Mouse (Mus musculus): ENCODE results near the gene Snx9.
A peak's percentile ranks its signal among the peaks of the same experiment; 100 is the strongest.

Gene Snx9

DNA sequence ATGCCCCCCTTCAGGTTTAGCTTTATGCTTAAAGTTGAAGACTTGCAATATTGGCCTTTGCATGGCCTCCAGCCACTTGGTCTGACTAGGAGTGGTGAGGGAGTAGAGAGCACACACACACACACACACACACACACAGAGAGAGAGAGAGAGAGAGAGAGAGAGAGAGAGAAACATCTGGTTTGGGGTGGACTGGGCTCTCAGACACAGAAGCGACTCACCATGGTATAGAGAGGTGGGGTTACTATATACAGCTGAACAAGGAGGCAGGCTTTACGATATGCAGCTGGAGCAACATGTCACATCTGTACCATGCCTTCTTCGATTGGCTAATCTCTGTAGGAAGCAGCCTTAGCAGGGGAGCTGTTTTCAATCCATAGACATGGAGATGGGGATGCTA lies 94.6 kb downstream of the Snx9 start:
- DNase-seq = no peak

GRCm38 (mm10) chr17:5936276-5936675 lies 95.1 kb downstream of the Snx9 start:
- no peak for DNase-seq

DNA sequence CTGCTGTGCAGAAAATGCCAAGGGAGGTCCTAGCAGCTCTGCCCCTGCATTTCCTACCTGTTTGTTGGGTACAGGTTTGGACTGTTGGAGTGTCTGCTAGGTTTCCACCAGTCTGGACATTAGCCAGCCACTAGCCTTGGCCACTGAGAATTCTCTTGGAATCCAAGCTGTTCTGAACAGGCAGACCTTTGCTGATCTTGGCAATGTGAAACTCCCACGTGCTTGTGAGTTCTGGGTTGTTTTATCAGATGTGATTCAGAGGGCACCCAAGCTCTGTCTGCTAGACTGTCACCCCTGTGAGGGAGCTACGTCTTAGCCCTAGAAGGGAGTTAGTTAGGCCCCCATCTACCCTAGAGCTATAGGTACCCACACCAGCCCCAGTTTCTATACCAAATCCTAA lies 96.3 kb downstream of the Snx9 start:
- no peak for DNase-seq

GRCm38 (mm10) chr17:5939871-5940270 lies 98.7 kb downstream of the Snx9 start:
- no peak for DNase-seq

- peak; percentile 74 for DNase-seq
These were observed 99.7 kb downstream of the Snx9 start for GRCm38 (mm10) chr17:5940792-5941191.

DNA sequence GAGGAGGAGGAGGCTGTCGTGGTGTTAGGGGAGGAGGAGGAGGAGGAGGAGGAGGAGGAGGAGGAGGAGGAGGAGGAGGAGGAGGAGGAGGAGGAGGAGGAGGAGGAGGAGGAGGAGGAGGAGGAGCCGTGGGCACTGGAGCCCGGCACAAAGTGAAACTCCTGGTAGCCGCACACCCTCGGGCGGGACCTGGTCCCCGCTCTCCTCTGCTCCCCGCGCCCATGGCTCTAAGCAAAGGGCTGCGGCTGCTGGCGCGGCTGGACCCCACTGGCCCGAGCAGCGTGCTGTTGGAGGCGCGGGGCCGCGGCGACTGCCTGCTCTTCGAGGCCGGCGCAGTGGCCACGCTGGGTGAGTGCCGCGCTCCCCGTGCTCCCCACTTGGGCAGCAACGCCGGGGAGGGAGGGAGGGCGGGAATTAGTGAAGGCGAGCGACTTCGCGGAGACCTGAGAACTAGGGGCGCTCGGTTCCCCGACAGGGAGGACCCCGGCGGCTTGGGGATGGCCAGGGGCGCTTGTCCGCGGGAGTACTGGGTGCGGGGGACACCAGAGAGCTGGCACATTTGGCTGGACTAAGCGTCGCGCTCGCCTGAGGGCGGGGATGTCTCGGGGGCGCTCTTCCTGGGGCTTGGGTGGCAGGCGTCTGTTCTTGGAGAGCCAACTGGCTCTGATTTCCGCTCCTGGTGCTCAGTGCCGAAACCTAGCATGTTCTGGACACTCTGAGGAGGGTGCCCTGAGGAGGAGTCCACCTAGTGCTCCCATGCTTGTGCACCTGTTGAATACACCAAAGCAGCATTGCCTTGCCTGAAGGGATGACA lies 100.3 kb downstream of the Snx9 start, which contains the start of gene Synj2:
Gene Synj2, plus strand, starts transcription at position 51 of the 814 bp plus-strand sequence.
- DNase-seq = peak; percentile 30

DNA sequence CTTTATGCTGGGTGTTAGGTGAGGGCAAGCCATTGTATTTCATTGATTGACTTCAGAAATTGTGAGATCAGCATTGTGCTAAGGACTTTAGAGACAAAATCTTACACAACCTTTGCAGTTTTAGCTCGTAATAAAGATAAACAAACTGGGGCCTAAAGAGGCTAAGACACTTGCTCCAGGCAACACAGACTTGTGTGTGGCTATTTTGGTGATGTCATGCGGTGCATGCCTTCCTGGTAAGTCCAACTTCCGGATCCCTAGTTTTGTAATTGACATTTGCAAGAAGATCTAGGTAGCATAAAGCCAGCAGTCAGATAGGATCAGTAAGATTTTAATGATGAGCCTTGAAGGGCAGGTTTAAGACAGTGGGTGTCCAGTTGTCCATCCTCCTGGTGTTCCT lies 101.0 kb downstream of the Snx9 start:
- DNase-seq = no peak

GRCm38 (mm10) chr17:5943053-5943452 lies 101.9 kb downstream of the Snx9 start:
- no peak for DNase-seq

- DNase-seq = no peak
These were observed 105.9 kb downstream of the Snx9 start for GRCm38 (mm10) chr17:5947039-5947438.

- no peak for DNase-seq
These were observed 111.3 kb downstream of the Snx9 start for GRCm38 (mm10) chr17:5952455-5952854.

GRCm38 (mm10) chr17:5956350-5957000 lies 115.3 kb downstream of the Snx9 start:
- DNase-seq = no peak

GRCm38 (mm10) chr17:5957097-5957496 lies 116.0 kb downstream of the Snx9 start:
- DNase-seq = no peak

DNA sequence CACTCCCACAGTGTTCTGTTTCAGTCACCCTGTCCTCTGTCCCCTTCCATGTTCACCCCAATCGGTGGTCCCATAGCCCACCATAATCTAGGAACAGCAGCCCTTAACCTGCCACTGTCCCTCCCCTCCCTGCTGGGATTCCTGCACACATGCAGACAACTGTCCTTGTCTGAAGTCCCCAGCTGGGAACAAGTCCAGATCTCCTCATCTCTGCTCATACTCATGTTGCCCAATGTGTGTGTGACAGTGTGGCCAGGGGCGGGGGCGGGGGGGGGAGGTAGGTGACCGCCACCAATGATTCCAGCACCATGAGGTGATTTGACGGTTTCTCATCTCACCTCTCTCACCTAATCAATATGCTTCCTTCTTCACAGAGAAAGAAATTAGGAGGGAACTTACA lies 117.1 kb downstream of the Snx9 start:
- no peak for DNase-seq

- DNase-seq = no peak
These were observed 117.5 kb downstream of the Snx9 start for GRCm38 (mm10) chr17:5958636-5959035.

DNA sequence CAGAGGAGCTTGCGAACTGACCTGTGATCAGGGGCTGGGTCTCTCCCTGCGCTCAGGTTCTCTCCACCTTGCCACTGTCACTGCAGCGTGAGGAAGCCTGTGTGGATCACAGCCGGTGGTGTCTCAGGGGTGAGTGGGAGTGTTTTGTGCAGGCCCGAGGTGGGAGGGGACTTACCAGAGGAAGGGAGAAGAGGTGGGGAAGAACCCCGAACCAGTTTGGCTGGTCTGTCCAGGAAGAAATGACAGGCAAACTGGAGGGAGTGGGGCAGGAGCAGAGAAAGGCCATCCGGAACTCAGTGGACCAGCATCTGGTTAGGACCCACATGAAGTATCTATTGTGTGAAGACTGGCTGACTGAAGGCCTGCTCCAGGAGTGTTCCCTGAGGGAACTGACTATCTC lies 118.0 kb downstream of the Snx9 start:
- DNase-seq = no peak

- no peak for DNase-seq
These were observed 118.7 kb downstream of the Snx9 start for GRCm38 (mm10) chr17:5959802-5960201.

DNA sequence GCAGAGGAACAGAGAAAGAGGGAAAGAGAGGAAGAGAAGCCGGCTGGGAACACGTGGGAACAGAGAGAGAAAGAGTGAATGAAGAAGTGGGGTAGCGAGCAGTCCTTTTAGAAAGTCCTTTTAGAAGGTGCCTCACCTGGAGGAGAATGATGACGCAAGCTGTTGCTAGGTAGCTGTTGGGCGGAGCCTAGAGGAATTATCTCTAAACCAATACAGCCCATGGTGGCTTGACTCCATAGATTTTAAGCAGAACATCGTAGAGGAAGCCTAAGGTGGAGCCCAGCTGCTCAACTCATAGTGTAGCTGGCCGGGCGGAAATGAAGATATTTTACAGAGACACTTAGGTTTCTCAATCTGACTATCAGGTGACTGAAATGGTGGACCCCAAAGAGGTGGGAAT lies 122.6 kb downstream of the Snx9 start:
- no peak for DNase-seq

DNA sequence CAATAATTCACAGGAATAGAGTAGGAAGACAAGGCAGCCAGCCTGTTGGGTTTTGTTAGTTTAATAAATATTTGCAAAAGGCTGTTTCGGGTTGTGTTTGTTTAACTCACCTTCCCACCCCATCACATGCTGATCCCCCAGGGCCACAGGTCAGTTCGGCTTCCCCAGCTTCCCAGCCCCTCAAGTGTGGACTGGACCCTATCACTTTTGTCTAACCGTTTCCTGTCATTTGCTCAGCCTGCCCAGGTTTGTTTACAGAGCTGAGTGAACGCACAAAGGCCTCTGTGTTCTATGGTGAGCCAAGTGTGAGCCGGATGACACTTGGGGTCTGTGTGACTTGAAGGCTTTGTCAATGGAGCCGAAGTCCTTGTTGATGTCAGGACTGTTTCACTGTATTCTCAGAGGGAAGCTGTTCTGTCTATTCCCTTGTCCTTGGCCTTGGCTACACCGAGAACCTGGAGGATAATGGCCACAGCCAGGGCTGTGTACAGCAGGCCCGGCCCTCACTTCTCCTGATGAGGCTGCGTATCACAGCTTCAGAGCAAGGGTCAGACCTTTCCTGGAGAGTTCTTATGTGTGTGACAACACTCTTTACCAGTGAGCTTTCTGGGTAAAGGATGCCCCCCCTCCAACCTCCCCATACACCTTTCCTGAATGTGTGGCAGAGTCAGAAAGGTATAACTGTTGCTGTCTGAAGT lies 124.1 kb downstream of the Snx9 start:
- DNase-seq = no peak

GRCm38 (mm10) chr17:5966706-5967105 lies 125.6 kb downstream of the Snx9 start:
- DNase-seq = no peak

GRCm38 (mm10) chr17:5968562-5968961 lies 127.4 kb downstream of the Snx9 start:
- DNase-seq = no peak

- DNase-seq = no peak
These were observed 128.1 kb downstream of the Snx9 start for GRCm38 (mm10) chr17:5969246-5969645.

DNA sequence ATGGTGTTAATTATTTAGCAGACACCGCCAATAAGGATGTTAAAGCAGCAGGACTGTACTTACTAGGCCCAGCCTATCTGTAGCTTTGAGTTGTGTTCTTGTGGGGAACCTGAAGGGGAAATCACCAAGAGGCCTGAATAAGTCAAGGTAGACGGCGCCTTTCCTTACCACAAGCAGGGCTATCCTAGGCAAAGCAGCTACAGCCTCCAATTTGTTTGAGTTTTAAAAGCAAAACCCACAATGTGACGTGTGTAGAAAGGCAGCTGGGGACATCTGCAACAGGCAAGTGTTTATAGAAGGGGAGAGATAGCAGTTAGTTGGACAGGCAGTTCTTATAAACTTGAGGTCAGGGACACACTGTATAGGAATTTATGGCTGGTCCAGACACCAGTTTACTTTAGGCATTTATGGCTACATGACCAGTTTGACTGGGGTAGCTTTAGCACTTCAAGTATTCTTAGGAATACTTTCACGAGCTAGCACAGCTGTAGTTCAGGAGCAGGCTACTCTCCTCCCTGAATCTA lies 129.2 kb downstream of the Snx9 start:
- no peak for DNase-seq

DNA sequence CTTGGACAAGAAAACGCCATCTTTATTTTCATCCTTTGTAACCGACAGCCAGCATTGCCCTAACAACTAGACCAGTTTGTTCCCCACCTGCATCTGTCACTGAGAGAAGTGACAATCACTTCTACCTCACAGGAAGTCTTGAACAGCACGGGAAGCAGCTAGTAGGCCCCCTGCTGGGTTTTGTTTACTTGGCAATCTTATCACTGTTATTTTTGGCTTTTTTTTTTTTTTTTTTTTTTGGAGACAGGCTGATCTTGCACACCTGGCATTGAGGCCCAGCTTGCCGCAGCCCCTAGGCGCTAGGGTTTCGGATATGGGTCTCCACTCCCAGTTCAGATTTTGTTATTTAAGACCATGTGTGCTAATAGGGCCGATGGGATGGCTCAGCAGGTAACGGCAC lies 132.4 kb downstream of the Snx9 start:
- DNase-seq = no peak
